Mouse (Mus musculus): ENCODE measurements around the gene Fzd7. TPM values are rescaled to one million over a fixed set of nuclear protein-coding genes. Genes with fewer than 3 reads are reported as not detected.

Fzd7 gene
- polyA plus RNA-seq, 1 experiment = 8.6 TPM

DNA sequence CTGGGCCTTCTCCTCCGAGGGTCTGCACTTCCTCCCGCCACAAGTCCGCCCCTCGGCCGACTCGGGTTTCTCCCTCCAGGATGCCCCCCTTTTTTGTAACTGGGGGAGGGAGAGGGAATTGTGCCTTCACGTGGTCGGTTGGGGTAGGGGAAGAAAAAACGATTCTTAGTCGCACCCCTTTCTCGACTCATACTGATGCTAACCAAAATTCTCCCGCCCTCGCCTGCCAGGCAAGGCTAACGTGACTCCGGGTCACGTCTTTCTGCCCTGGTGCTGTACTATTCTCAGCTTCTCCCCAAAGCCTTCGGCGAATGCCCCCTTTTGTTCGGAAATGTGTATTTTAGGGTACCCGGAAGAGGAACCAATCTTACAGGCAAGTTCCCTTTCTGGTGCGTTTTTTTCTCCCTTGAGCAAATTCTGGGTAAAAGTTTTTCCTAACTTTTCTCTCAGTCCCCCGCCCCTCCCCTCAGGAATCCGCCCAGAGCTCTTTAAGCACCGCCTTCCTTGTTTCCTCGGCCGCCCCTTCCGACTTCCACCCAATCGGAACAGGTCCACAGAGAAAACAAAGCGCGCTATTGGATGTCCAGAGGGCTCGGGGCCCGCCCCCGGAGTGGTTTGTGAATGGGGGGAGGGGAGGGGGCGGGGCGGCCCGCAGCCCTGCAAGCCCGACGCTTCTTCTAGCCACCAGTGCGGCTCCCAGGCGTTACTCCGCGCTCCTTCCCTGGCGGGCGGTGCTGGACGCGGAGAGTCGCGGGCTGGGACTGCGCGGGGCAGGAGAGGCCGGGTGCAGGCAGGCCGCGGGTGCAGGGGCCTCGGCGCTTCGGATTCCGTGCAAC, 550 bp upstream of the Fzd7 start:
- TF ChIP-seq CTCF (conservative IDR thresholded peaks at IDR 0.05; ENCODE audit: insufficient read depth, insufficient read length, low read depth, low read length) = no peak
- TF ChIP-seq POLR2A (IDR thresholded peaks at IDR 0.05; ENCODE audit: low read depth, low read length) = peak; percentile 84
- no peaks in the 10 kb centered on the region for H3K36me3 ChIP-seq (ENCODE audit: control insufficient read depth, insufficient read depth, low read length)
- H3K4me3 ChIP-seq (ENCODE audit: insufficient read depth, low read depth, low read length) = peak overlapping the region; percentile 58
- peaks cover 5% of the 10 kb centered on the region; the same call in 1 of the 2 replicates for H3K4me1 ChIP-seq (ENCODE audit: control insufficient read depth, insufficient read depth, low read length)
- DNase-seq = peak; percentile 98
- under 1% methylated on average over 57 of the region's 57 CpGs for WGBS
- H3K27me3 ChIP-seq (replicated peaks; ENCODE audit: control insufficient read depth, insufficient read depth, low read length) = no peaks in the 10 kb centered on the region
- peak overlapping the region; percentile 65 for H3K27ac ChIP-seq (ENCODE audit: insufficient read depth, low read depth, low read length)

DNA sequence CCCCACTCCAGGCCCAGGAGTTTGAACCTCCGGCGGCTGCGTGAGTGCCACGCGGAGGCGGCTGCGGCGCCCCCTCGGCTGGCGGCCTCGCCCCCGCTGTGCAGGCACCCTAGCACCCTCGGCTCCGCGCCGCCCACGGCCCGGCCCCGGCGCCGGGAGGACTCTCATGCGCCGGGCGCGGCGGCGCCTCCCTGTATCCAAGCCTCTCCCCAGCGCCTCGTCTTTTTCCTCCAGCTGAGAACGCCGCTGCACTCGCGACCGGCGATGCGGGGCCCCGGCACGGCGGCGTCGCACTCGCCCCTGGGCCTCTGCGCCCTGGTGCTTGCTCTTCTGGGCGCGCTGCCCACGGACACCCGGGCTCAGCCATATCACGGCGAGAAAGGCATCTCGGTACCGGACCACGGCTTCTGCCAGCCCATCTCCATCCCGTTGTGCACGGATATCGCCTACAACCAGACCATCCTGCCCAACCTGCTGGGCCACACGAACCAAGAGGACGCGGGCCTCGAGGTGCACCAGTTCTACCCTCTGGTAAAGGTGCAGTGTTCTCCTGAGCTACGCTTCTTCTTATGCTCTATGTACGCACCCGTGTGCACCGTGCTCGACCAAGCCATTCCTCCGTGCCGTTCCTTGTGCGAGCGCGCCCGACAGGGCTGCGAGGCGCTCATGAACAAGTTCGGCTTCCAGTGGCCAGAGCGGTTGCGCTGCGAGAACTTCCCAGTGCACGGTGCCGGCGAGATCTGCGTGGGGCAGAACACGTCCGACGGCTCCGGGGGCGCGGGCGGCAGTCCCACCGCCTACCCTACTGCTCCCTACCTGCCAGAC, 684 bp downstream of the Fzd7 start:
- peak; percentile 55 for DNase-seq
- TF ChIP-seq CTCF (conservative IDR thresholded peaks at IDR 0.05; ENCODE audit: insufficient read depth, insufficient read length, low read depth, low read length) = no peak
- no peak for TF ChIP-seq POLR2A (IDR thresholded peaks at IDR 0.05; ENCODE audit: low read depth, low read length)

DNA sequence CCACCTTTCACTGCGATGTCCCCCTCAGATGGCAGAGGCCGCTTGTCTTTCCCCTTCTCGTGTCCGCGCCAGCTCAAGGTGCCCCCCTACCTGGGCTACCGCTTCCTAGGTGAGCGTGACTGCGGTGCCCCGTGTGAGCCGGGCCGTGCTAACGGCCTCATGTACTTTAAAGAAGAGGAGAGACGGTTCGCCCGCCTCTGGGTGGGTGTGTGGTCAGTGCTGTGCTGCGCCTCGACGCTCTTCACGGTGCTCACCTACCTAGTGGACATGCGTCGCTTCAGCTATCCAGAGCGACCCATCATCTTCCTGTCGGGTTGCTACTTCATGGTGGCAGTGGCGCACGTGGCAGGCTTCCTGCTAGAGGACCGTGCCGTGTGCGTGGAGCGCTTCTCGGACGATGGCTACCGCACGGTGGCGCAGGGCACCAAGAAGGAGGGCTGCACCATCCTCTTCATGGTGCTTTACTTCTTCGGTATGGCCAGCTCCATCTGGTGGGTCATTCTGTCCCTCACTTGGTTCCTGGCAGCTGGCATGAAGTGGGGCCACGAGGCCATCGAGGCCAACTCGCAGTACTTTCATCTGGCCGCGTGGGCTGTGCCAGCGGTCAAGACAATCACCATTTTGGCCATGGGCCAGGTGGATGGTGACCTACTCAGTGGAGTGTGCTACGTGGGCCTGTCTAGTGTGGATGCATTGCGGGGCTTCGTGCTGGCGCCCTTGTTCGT, 1.5 kb downstream of the Fzd7 start:
- TF ChIP-seq POLR2A (IDR thresholded peaks at IDR 0.05; ENCODE audit: low read depth, low read length) (no peak), CTCF (conservative IDR thresholded peaks at IDR 0.05; ENCODE audit: insufficient read depth, insufficient read length, low read depth, low read length) (peak; percentile 77)
- no peak overlapping the region for H3K27ac ChIP-seq (ENCODE audit: insufficient read depth, low read depth, low read length)
- peak overlapping the region; percentile 58 for H3K4me3 ChIP-seq (ENCODE audit: insufficient read depth, low read depth, low read length)
- no peaks in the 10 kb centered on the region for H3K36me3 ChIP-seq (ENCODE audit: control insufficient read depth, insufficient read depth, low read length)
- no peaks in the 10 kb centered on the region for H3K27me3 ChIP-seq (replicated peaks; ENCODE audit: control insufficient read depth, insufficient read depth, low read length)
- DNase-seq = peak; percentile 70
- H3K4me1 ChIP-seq (ENCODE audit: control insufficient read depth, insufficient read depth, low read length) = peaks cover 11% of the 10 kb centered on the region
- WGBS = 13% methylated on average over 46 of the region's 46 CpGs

More for the DNA sequence above, 684 bp downstream of the Fzd7 start:
- Histone ChIP-seq H3K27me3 (replicated peaks; ENCODE audit: control insufficient read depth, insufficient read depth, low read length) (no peaks in the 10 kb centered on the region), H3K4me1 (ENCODE audit: control insufficient read depth, insufficient read depth, low read length) (peaks cover 10% of the 10 kb centered on the region), H3K4me3 (ENCODE audit: insufficient read depth, low read depth, low read length) (peak overlapping the region; percentile 58), H3K27ac (ENCODE audit: insufficient read depth, low read depth, low read length) (peak overlapping the region; percentile 47; the same call in 1 of the 2 replicates), H3K36me3 (ENCODE audit: control insufficient read depth, insufficient read depth, low read length) (no peaks in the 10 kb centered on the region)
- 2% methylated on average over 84 of the region's 88 CpGs for WGBS

DNA sequence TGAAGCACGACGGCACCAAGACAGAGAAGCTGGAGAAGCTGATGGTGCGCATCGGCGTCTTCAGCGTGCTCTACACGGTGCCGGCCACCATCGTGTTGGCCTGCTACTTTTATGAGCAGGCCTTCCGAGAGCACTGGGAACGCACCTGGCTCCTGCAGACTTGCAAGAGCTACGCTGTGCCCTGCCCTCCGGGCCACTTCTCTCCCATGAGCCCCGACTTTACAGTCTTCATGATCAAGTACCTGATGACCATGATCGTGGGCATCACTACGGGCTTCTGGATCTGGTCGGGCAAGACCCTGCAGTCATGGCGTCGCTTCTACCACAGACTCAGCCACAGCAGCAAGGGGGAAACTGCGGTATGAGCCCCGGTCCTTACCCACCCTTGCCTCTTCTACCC, 2.1 kb downstream of the Fzd7 start:
- WGBS = 52% methylated on average over 21 of the region's 21 CpGs
- no peak for DNase-seq
- peak overlapping the region; percentile 58 for H3K4me3 ChIP-seq (ENCODE audit: insufficient read depth, low read depth, low read length)
- H3K27ac ChIP-seq (ENCODE audit: insufficient read depth, low read depth, low read length) = no peak overlapping the region
- peaks cover 11% of the 10 kb centered on the region for H3K4me1 ChIP-seq (ENCODE audit: control insufficient read depth, insufficient read depth, low read length)
- no peaks in the 10 kb centered on the region for H3K36me3 ChIP-seq (ENCODE audit: control insufficient read depth, insufficient read depth, low read length)
- no peak for TF ChIP-seq CTCF (conservative IDR thresholded peaks at IDR 0.05; ENCODE audit: insufficient read depth, insufficient read length, low read depth, low read length)
- TF ChIP-seq POLR2A (IDR thresholded peaks at IDR 0.05; ENCODE audit: low read depth, low read length) = no peak
- H3K27me3 ChIP-seq (replicated peaks; ENCODE audit: control insufficient read depth, insufficient read depth, low read length) = no peaks in the 10 kb centered on the region

DNA sequence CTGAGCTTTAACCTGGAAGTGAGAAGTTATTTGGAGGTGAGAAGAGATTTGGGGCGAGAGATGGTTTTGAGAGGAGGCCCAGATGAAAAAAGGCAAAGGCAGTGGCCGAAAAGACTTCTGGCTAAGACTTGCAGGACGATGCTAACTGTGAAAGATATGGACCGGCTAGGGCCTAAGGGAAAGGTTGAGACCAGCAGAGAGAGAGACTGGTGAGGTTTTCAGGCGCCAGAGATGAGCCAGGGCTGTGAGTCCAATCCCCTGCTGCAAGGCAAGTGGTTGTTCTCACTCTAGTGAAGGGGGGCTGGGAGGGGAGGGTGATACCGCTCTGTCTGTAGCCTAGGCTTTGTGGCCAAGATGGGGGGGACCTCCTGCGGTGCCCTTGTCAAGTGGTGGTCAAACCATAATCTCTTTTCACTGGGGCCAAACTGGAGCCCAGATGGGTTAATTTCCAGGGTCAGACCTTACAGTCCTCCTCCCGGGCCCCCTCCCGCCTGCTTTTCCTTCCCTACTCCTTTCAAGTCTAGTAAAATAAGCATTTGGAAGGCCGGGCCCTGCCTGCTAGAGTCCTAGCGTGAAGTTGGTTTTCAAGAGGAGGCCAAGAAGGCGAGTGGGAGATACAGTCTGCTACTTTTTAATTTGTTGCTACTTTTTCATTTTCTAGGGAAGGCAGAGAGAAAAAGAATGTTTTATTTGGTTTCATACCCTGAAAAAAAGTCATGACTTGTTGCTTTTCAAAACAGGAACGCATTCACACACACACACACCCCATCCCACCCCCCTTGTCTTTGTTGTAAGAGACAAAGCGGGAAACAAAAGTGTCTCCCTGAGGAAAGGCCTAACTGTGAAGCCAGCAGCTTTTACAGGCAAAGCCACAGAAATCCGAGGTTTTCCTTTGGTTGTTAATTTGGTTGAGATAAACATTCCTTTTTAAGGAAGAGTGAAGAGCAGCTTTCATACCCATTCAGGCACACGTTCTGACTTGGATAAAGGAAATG, 2.9 kb downstream of the Fzd7 start:
- H3K27ac ChIP-seq (ENCODE audit: insufficient read depth, low read depth, low read length) = no peak overlapping the region
- peak overlapping the region; percentile 58 for H3K4me3 ChIP-seq (ENCODE audit: insufficient read depth, low read depth, low read length)
- H3K4me1 ChIP-seq (ENCODE audit: control insufficient read depth, insufficient read depth, low read length) = peaks cover 11% of the 10 kb centered on the region

DNA sequence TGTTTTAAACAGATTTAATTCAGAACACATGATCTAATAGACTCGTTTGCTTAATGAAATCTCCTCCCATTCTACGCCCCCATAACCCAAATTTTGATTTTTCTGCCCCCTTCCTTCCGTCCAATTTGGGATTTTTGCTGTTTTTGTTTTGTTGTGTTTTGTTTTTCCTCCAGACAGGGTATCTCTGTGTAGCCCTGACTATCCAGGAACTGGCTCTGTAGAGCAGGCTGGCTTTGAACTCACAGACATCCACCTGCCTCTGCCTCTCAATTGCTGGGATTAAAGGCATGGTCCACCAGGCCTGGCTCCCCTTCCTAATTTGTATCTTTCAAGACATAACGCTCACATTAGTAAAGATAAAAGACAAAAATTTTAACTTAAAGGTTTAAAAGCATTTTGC, 3.6 kb downstream of the Fzd7 start:
- H3K36me3 ChIP-seq (ENCODE audit: control insufficient read depth, insufficient read depth, low read length) = no peaks in the 10 kb centered on the region
- no peak overlapping the region for H3K27ac ChIP-seq (ENCODE audit: insufficient read depth, low read depth, low read length)
- peaks cover 11% of the 10 kb centered on the region for H3K4me1 ChIP-seq (ENCODE audit: control insufficient read depth, insufficient read depth, low read length)
- WGBS = 83% methylated on average over 4 of the region's 4 CpGs
- no peaks in the 10 kb centered on the region for H3K27me3 ChIP-seq (replicated peaks; ENCODE audit: control insufficient read depth, insufficient read depth, low read length)
- H3K4me3 ChIP-seq (ENCODE audit: insufficient read depth, low read depth, low read length) = no peak overlapping the region
- DNase-seq = no peak
- TF ChIP-seq POLR2A (IDR thresholded peaks at IDR 0.05; ENCODE audit: low read depth, low read length) (no peak), CTCF (conservative IDR thresholded peaks at IDR 0.05; ENCODE audit: insufficient read depth, insufficient read length, low read depth, low read length) (no peak)

More for the DNA sequence above, 2.9 kb downstream of the Fzd7 start:
- Histone ChIP-seq H3K27me3 (replicated peaks; ENCODE audit: control insufficient read depth, insufficient read depth, low read length) (no peaks in the 10 kb centered on the region), H3K36me3 (ENCODE audit: control insufficient read depth, insufficient read depth, low read length) (no peaks in the 10 kb centered on the region)
- TF ChIP-seq POLR2A (IDR thresholded peaks at IDR 0.05; ENCODE audit: low read depth, low read length) (no peak), CTCF (conservative IDR thresholded peaks at IDR 0.05; ENCODE audit: insufficient read depth, insufficient read length, low read depth, low read length) (no peak)
- DNase-seq = no peak
- WGBS = 70% methylated on average over 16 of the region's 16 CpGs
